Comparison of ENCODE assay signal across 21 mouse cellular contexts in genomic region chr2:119641214-119641912, GRCm38 (mm10).
"Had no signal": no experiment of that assay in that cellular context is flagged by ENCODE, and none has a peak within 500 bp of the region (broad histone marks: within the 10 kb centered on the region; RNA-seq: fewer than 3 reads in every experiment).

No protein-coding gene starts in this region.

- DNase-seq: lung, adult 2 months; lung, postnatal 14 days; lung, postnatal 36 days; midbrain, embryonic 14.5 days; retina, postnatal 1 day; right cerebral cortex, adult 18-20 months; right cerebral cortex, postnatal 25 days; right cerebral cortex, postnatal 4 days; spleen, adult 18-20 months; thymus, adult 18-20 months; thymus, postnatal 14 days; thymus, postnatal 36 days had no signal

- H3K27me3 ChIP-seq: lung, embryonic 15.5 days; midbrain, embryonic 12.5 days; neural tube, embryonic 13.5 days; neural tube, embryonic 15.5 days had no signal

- H3K4me1 ChIP-seq: lung, embryonic 15.5 days; midbrain, embryonic 10.5 days; midbrain, embryonic 12.5 days; neural tube, embryonic 13.5 days; neural tube, embryonic 15.5 days had no signal

- H3K4me3 ChIP-seq: lung, embryonic 15.5 days; midbrain, embryonic 10.5 days; midbrain, embryonic 12.5 days; myocyte; neural tube, embryonic 13.5 days; neural tube, embryonic 15.5 days had no signal

- ATAC-seq: lung, postnatal 0 days; midbrain, embryonic 16.5 days had no signal

- H3K9me3 ChIP-seq: lung, embryonic 15.5 days; midbrain, embryonic 10.5 days; midbrain, embryonic 12.5 days; neural tube, embryonic 13.5 days; neural tube, embryonic 15.5 days had no signal

- H3K27ac ChIP-seq: lung, embryonic 15.5 days; macrophage; midbrain, embryonic 10.5 days; midbrain, embryonic 12.5 days; neural tube, embryonic 13.5 days; neural tube, embryonic 15.5 days had no signal
